Mouse (Mus musculus): Measurements from ENCODE around the gene Rhbg. TPM values are rescaled to one million over a fixed set of nuclear protein-coding genes. Genes with fewer than 3 reads are reported as not detected.
"Not testable (repeated sequence)": the region's sequence is repeated elsewhere in the genome, so short reads cannot be mapped to it uniquely, and the experiment has no call there.

The Rhbg gene
- total RNA-seq (2021): not detected
- long read RNA-seq, experiment 1: 0 reads
- long read RNA-seq, experiment 2: 0 reads

DNA sequence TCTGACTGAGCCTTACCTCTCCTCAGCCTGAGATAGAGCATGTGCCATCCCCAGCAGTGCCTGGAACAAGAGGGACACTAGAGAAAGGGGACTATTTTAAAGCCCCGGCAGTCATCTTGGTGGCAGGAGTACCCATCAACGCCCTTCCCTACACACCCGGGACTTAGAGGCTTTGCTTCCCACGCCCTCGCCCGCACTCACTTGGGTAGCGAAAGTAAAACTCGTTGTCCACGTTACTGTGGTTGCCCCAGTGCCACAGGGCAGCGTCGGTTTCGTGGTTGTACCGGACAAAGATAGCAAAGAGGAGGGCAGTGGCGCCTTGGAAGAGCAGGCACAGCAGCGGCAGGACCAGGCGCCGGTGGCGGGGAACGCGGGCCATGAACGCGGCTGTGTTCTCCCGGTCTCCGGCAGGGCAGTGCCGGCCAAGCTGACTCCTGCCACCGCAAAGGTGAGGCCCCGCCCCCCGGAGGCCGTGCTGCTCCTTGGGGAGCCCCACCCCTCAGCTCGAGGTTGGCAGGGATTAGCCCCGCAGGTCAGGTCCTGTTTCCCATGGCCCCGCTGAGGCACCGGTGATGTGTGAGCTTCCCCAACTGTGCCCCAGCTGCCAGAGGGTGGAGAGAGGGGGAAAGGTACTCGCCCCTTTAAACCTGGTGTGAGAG is at the start of gene Rhbg:
Gene Rhbg (minus strand): TSS at position 442 of the 659 bp plus-strand sequence.
- DNase-seq: no peak

GRCm38 (mm10) chr3:88299172-88299571 is 44.7 kb upstream of the Rhbg start:
- no peak for DNase-seq

DNA sequence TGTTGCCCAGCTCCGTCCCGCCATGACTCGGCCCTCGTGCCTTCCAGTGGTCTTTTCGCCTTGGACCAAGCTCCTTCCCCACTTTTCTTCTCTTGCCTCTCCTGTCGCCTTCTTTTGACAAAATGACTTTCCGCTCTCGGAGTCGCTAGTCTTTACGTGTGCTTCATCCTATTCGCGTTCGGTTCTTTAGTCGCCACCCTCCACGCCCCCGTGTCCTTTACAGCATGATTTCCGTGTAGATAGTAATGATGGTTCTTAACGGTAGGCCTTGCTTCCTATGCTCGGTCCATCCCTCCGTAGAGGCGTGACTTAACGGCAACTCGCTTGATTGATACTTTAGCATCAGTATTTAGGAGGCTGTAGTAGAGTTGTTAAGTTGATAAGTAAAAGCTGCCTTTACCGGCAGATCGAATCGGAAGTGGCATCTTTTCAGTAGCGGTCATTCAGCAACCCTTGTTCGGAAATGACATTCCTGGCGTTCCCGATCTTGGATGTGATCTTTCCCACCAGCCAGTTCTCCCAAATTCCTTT is 42.9 kb upstream of the Rhbg start:
- no peak for DNase-seq

DNA sequence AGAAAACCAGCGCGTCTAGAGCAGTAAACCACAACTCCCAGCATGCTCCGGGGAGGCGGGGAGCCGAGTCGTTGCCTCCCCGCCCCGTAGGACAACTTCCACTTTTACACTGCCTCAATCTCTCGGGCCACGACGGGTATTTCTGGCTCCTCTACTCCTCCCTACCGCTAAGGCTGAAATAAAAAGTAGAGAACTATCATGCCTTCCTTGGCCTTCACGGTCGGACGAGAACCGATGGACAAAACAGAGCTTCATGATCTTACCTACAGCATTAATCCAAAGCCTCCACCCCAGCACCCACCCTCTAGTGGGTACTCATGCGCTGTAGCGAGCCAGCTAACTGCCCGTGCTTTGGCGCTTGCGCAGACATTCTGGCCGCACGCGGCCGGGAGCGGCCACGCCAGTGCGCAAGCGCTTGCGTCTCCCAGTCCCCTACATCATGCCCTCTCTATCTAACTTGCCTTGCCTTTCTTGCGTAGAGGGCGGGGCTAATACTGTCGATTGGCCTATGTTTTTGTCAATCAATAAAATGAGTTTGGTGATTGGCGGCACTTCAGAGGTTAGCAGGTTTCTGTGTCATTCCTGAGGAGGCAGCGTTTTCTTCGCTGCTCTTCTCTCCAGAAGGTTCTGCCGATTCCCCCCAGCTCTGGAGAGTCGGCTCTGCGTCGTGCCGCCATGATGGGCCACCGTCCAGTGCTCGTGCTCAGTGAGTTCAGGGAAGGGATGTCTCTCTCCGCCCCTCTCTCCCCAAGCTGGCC is 42.2 kb upstream of the Rhbg start, which contains the start of the genes Tsacc and Cct3:
Gene Tsacc (minus strand): TSS at position 439 of the 758 bp plus-strand sequence.
Gene Cct3 (plus strand): TSS at position 556 of the 758 bp plus-strand sequence.
- DNase-seq: peak; percentile 98

GRCm38 (mm10) chr3:88296110-88296560 is 41.6 kb upstream of the Rhbg start:
- no peak for DNase-seq

GRCm38 (mm10) chr3:88295272-88295671 is 40.8 kb upstream of the Rhbg start:
- DNase-seq: not testable (repeated sequence)

DNA sequence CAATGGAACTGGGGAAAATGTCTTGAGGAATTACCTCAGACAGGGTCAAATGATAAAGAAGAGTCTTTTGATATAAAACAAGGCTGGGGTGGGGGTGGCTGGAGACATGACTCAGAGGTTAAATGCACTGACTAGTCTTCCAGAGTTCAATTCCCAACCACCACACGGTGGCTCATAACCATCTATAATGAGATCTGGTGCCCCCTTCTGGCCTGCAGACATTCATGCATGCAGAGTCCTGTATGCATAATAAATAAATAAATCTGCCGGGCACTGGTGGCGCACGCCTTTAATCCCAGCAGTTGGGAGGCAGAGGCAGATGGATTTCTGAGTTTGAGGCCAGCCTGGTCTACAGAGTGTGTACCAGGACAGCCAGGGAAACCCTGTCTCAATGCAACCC is 37.5 kb upstream of the Rhbg start:
- DNase-seq: no peak

- not testable (repeated sequence) for DNase-seq
Measured at GRCm38 (mm10) chr3:88288133-88288713, 33.7 kb upstream of the Rhbg start.

- no peak for DNase-seq
Measured at GRCm38 (mm10) chr3:88287110-88287509, 32.6 kb upstream of the Rhbg start, which contains the start of gene Gm38392. TSS of gene Gm38392 (minus strand) at chr3:88287210.

- DNase-seq: not testable (repeated sequence)
Measured at GRCm38 (mm10) chr3:88285565-88285895, 31.0 kb upstream of the Rhbg start.

GRCm38 (mm10) chr3:88284815-88285564 is 30.5 kb upstream of the Rhbg start:
- DNase-seq: not testable (repeated sequence)

DNA sequence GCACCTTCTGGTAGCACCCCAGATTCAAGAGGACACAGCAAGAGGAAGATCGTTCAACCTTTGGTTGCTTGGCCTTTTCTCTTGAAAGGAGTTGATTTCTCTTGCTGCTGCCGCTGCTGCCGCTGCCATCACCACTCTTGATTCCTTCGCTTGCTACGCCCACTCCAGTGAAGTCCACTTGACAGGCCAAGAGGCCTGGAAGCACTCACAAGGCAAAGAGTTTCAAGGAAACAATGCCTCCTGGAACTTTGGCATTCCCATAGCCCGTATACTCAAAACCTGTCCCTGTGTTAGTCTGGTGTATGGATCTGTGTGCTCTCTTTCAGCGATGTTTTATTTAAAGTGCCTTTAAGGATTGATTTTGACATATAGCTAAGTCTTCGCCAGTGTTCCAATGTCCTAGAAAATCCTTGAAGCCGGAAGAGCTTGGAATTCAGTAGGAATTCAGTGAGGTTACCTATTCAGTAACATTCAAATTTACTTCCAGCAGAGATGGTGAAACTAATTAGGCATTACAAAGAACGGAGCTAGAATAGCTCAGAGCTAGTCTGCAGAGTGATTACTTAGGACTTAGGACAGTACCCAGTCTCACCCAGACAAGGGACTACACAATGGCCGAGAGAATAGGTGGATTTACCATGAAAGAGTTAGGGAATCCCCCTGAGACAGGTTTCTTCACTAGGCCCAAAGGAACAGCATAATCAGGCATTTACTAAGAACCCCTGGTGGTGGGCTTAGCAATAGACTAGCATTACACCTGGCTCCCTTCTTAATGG is 26.8 kb upstream of the Rhbg start:
- DNase-seq: not testable (repeated sequence)

DNA sequence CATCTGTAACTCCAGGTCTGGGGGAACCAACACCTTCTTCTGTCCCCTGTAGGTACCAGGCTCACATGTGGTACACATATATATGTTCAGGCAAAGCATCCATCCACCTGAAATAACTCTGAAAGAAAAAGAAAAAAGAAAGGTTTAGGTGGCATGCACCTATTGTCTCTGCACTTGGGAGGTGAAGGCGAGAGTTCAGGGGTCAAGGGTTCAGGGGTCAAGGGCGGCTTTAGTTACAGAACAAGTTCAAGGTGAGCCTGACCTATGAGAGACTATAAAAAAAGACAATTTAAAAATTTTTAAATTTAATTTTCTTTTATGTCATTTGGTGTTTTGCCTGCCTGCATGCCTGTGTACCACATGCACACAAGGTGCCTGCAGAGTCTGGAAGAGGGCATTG is 25.5 kb upstream of the Rhbg start:
- no peak for DNase-seq

GRCm38 (mm10) chr3:88276529-88277143 is 22.1 kb upstream of the Rhbg start:
- no peak for DNase-seq

DNA sequence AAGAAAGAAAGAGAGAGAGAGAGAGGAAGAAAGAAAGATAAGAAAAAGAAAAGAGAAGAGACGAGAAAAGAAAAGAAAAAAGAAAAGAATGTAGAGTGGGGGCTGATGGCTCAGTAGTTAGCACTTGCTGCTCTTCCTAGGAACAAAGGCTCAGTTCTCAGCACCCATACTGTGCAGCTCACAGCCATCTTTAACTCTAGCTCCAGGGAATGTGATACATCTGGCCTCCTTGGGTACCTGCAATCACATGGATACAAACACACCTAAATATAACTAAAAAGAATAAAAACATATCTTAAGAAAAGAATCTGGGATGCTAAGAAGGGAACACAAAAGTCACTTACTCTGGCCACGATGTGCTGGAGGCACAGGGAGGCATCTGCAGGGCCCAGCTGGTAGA is 21.6 kb upstream of the Rhbg start:
- DNase-seq: no peak

DNA sequence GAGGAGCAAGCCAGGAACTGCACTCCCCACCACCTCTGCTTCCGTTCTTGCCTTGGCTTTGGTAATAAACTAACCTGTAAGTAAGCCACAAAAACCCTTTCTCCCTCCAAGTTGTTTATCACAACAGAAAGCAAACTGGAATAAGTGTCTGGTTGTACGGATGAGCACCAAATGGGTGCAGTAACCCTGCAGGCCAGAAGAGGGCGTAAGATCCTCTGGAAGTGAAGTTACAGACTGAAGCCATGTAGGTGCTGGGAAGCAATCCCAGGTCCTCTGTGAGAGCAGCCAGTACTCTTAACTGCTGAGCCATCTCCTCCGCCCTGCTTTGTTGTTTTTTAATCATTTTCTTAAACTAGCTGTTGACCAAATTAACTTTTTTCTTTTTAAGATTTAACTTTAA is 19.5 kb upstream of the Rhbg start:
- no peak for DNase-seq

DNA sequence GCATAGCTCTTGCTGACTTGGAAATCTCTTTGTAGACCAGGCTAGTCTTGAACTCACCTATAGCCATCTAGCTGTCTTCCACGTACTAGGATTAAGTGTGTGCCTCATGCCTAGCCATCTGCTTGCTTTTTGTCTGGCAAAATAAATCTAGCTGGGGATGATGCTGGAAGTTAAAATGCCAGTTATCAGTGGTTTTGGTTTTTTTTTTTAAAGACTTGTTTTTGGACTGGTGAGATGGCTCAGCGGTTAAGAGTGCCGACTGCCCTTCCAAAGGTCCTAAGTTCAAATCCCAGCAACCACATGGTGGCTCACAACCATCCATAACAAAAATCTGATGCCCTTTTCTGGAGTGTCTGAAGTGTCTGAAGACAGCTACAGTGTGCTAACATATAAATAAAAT is 17.4 kb upstream of the Rhbg start:
- no peak for DNase-seq

DNA sequence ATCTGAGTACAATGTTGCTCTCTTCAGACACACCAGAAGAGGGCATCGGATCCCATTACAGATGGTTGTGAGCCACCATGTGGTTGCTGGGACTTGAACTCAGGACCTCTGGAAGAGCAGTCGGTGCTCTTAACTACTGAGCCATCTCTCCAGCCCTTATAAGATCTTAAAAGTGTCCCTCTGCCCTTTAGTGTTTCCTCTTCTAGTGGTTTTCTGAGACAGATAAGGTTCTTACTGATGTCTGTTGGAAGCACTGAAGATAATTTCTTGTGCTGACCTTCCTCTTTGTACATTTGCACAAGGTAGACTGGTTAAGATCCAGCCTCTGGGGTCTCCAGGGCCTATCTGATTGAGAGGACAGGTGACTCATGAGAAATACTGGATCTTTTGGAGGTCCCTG is 16.8 kb upstream of the Rhbg start:
- DNase-seq: not testable (repeated sequence)

GRCm38 (mm10) chr3:88268991-88269390 is 14.5 kb upstream of the Rhbg start:
- DNase-seq: no peak

- DNase-seq: not testable (repeated sequence)
Measured at GRCm38 (mm10) chr3:88268014-88268413, 13.5 kb upstream of the Rhbg start.

DNA sequence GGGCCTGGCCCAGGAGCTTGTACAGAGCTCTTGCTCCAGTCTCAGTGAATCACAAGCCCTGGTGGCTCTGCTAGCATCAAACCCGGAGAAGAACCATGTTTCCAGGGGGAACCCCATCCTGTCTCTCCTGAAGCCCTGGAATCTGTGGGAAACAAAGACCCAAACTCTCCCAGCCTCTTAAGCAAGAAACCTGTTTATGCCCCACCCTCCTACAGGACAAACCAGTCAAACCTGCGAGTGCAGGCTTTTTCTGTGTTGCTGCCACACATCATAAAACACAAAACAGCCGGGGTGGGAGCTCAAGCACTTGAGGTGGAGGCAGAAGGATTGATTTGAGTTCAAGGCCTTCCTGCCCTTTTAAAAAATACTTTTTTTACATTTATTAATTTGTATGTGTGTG is 7.8 kb upstream of the Rhbg start:
- no peak for DNase-seq
